Mouse (Mus musculus): ENCODE measurements at regions not wholly inside any gene's neighbourhood (a gene's known extent, or its start where the extent isn't known, plus 50 kb on each side); places are given as distances from the start of the nearest gene placed in this dataset.
"Not testable (repeated sequence)": the region's sequence is repeated elsewhere in the genome, so short reads cannot be mapped to it uniquely, and the experiment has no call there.

- H3K4me1 ChIP-seq (ENCODE audit: control insufficient read depth in 1 of 2, insufficient read depth in 2 of 2, low read length in 2 of 2); H3K9me3 ChIP-seq (replicated peaks; ENCODE audit: insufficient read depth, low read length); H3K9ac ChIP-seq (ENCODE audit: control insufficient read depth, low read depth, low read length, poor library complexity, severe bottlenecking); H3K27ac ChIP-seq (ENCODE audit: control insufficient read depth, low read depth, low read length); H3K36me3 ChIP-seq (ENCODE audit: control insufficient read depth in 1 of 2, insufficient read depth in 2 of 2, low read length in 2 of 2); H3K79me2 ChIP-seq (ENCODE audit: control insufficient read depth, insufficient read depth, low read length, poor library complexity); H3K4me3 ChIP-seq (ENCODE audit: control insufficient read depth in 1 of 2, insufficient read depth in 1 of 2, low read depth in 2 of 2, low read length in 2 of 2); DNase-seq (ENCODE audit: low read depth, low spot score); H3K27me3 ChIP-seq (ENCODE audit: control insufficient read depth in 1 of 2, insufficient read depth in 2 of 2, low read length in 2 of 2): not testable (repeated sequence)
Measured at GRCm38 (mm10) chr19:49361116-49361515, 1155.3 kb downstream of the Sorcs3 start.

GRCm38 (mm10) chr19:49372921-49373320 lies 1167.1 kb downstream of the Sorcs3 start:
- Histone ChIP-seq H3K4me1 (ENCODE audit: control insufficient read depth in 1 of 2, insufficient read depth in 2 of 2, low read length in 2 of 2) (no peaks in the 10 kb centered on the region), H3K9me3 (replicated peaks; ENCODE audit: insufficient read depth, low read length) (no peaks in the 10 kb centered on the region), H3K36me3 (ENCODE audit: control insufficient read depth in 1 of 2, insufficient read depth in 2 of 2, low read length in 2 of 2) (no peaks in the 10 kb centered on the region), H3K9ac (ENCODE audit: control insufficient read depth, low read depth, low read length, poor library complexity, severe bottlenecking) (no peak overlapping the region), H3K27me3 (ENCODE audit: control insufficient read depth in 1 of 2, insufficient read depth in 2 of 2, low read length in 2 of 2) (no peaks in the 10 kb centered on the region), H3K79me2 (ENCODE audit: control insufficient read depth, insufficient read depth, low read length, poor library complexity) (no peaks in the 10 kb centered on the region), H3K27ac (ENCODE audit: control insufficient read depth, low read depth, low read length) (no peak overlapping the region), H3K4me3 (ENCODE audit: control insufficient read depth in 1 of 2, insufficient read depth in 1 of 2, low read depth in 2 of 2, low read length in 2 of 2) (no peak overlapping the region)
- DNase-seq (ENCODE audit: low read depth, low spot score), result no peak
- TF ChIP-seq UBTF (IDR thresholded peaks at IDR 0.05; ENCODE audit: borderline replicate concordance, insufficient read depth, low read depth, low read length), result no peak
- no peak for TF ChIP-seq BHLHE40 (IDR thresholded peaks at IDR 0.05; ENCODE audit: borderline replicate concordance, low read depth, low read length)
- no peak for TF ChIP-seq RCOR1 (IDR thresholded peaks at IDR 0.05; ENCODE audit: low read depth, low read length)
- no peak for TF ChIP-seq ETS1 (IDR thresholded peaks at IDR 0.05; ENCODE audit: low read depth, low read length)
- TF ChIP-seq NELFE (IDR thresholded peaks at IDR 0.05; ENCODE audit: low read depth, low read length), result no peak
- TF ChIP-seq TCF12 (IDR thresholded peaks at IDR 0.05; ENCODE audit: low read depth, low read length), result no peak
- TF ChIP-seq ELF1 (IDR thresholded peaks at IDR 0.05; ENCODE audit: low read depth, low read length), result no peak
- TF ChIP-seq MAFK (IDR thresholded peaks at IDR 0.05; ENCODE audit: borderline replicate concordance, low read depth, low read length), result no peak
- TF ChIP-seq CHD2 (IDR thresholded peaks at IDR 0.05; ENCODE audit: low read length), result no peak
- TF ChIP-seq ZNF384 (IDR thresholded peaks at IDR 0.05; ENCODE audit: low read depth, low read length), result no peak
- no peak for TF ChIP-seq USF2 (IDR thresholded peaks at IDR 0.05; ENCODE audit: borderline replicate concordance in 1 of 2, insufficient read depth in 1 of 2, low read depth in 1 of 2, low read length in 2 of 2)
- no peak for TF ChIP-seq MAX (IDR thresholded peaks at IDR 0.05; ENCODE audit: low read length)
- TF ChIP-seq MEF2A (IDR thresholded peaks at IDR 0.05; ENCODE audit: extremely low read depth, insufficient replicate concordance, low read depth, low read length, poor library complexity, severe bottlenecking), result no peak
- TF ChIP-seq CTCF (IDR thresholded peaks at IDR 0.05 in 2 of 3, conservative IDR thresholded peaks at IDR 0.05 in 1 of 3; ENCODE audit: control insufficient read depth in 1 of 3, insufficient read depth in 1 of 3, low read depth in 2 of 3, low read length in 3 of 3, poor library complexity in 1 of 3, severe bottlenecking in 1 of 3), result no peak
- no peak for TF ChIP-seq HCFC1 (IDR thresholded peaks at IDR 0.05; ENCODE audit: low read depth, low read length)
- TF ChIP-seq POLR2A (IDR thresholded peaks at IDR 0.05; ENCODE audit: control insufficient read depth in 1 of 2, insufficient read depth in 1 of 2, low read depth in 1 of 2, low read length in 2 of 2, poor library complexity in 1 of 2), result no peak
- TF ChIP-seq ZMIZ1 (IDR thresholded peaks at IDR 0.05; ENCODE audit: low read depth, low read length), result no peak
- no peak for TF ChIP-seq JUND (IDR thresholded peaks at IDR 0.05; ENCODE audit: low read depth, low read length)
- no peak for TF ChIP-seq ZC3H11A (IDR thresholded peaks at IDR 0.05; ENCODE audit: low read depth, low read length)

Measured in MEL (cell line).